Mouse (Mus musculus) sigmoid colon, adult 10 weeks (tissue): Measurements from ENCODE around the gene Try10. TPM values are rescaled to one million over a fixed set of nuclear protein-coding genes. Genes with fewer than 3 reads are reported as not detected.

Experiments
- polyA plus RNA-seq: library from polyadenylated mRNA; stranded (reverse); fragments of 350-450 nt; fragmentation: Illumina TruSeq; extraction: RNeasy Lipid Tissue Mini Kit (QIAGEN cat#74804); gene quantifications from one replicate; pipeline ENCODE4 v1.2.3, GENCODE M21; 2014; ENCODE audit warnings: low read depth, low replicate concordance

The Try10 gene
- polyA plus RNA-seq: not detected

DNA sequence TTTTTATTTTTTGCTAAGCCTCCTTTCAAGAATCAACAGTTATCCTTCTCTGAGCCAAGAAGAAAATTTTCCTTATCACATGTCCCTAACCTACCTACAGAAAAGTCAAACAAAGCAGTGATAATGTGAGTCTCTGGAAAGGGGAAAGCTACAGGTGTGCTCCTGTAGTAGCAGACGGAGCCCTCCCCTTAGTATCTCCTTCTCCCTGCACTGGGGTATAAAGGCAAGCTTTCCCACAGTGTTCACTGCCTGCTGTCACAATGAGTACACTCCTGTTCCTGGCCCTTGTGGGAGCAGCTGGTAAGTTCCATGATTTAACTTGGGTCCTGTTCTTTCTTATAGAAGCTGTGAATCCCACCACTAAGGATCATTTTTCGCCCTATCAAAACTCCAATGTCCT lies at the start of gene Try10:
Try10 (plus strand) TSS at position 174 of the 400 bp plus-strand sequence.

DNA sequence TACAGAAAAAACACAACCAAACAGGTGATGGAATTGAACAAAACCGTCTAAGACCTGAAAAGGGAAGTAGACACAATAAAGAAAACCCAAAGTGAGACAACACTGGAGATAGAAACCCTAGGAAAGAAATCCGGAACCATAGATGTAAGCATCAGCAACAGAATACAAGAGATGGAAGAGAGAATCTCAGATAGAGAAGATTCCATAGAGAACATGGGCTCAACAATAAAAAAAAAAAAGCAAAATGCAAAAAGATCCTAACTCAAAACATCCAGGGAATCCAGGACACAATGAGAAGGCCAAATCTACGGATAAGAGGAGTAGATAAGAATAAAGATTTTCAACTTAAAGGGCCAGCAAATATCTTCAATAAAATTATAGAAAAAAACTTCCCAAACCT lies 37.2 kb upstream of the Try10 start, which contains the start of gene Try5:
Try5 (minus strand) TSS at position 101 of the 400 bp plus-strand sequence.

DNA sequence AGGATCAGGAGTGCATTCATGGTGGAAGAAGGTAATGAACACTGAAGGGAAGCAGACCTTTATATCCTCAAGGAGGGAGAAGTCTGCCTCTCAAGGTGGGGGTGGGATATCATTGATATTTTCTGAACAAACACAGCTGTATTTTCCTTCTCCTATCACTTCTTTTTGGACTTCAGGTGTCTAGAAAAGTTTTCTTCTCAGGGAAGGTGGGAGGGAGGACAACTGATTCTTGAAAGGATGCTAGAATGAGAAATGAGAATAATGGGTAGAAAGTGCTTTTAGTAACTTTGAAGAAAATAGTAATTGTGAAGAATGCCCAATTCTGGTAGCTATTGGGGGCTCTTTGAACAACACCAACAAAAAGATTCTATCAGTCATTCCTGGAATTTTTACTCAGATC lies 23.7 kb downstream of the Try10 start, which contains the start of gene Prss3:
Prss3 (minus strand) TSS at position 101 of the 400 bp plus-strand sequence.

DNA sequence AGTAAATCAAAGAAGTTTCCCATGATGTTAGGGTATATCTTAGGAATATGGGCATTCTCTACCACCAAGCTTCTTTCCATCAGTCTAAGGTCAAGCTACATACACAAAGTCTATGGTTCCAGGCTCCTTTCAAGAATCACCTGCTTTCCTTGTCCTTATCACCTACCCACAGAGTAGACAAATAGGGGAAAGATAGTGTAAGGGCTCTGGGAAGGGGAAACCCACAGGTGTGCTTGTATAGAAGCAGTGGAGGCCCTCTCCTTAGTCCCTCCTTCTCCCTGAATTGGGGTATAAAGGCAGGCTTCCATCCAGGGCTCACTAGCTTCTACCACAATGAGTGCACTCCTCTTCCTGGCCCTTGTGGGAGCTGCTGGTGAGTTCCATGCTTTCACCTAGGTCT lies 38.2 kb downstream of the Try10 start, which contains the start of gene Gm5771:
Gm5771 (plus strand) TSS at position 301 of the 400 bp plus-strand sequence.

Other genes starting within 250 kb of the Try10 start
- gene Try4, start 51.8 kb upstream of the Try10 start, polyA plus RNA-seq: 2.1 TPM
- 1.7 TPM for gene Try5, start 37.3 kb upstream of the Try10 start, polyA plus RNA-seq
- not detected for gene Prss3, start 23.6 kb downstream of the Try10 start, polyA plus RNA-seq
- gene Gm5771, start 38.3 kb downstream of the Try10 start, polyA plus RNA-seq: not detected
- gene Gm10334, start 92.0 kb downstream of the Try10 start, polyA plus RNA-seq: not detected
- not detected for gene Prss1, start 104.8 kb downstream of the Try10 start, polyA plus RNA-seq
- gene Prss2, start 167.7 kb downstream of the Try10 start, polyA plus RNA-seq: 2.5 TPM